Mouse (Mus musculus) liver, adult 2 months (tissue): ENCODE results near the gene Slc51a.

Experiments
- CTCF ChIP-seq: fragments of 200-500 bp; IDR thresholded peaks from 2 replicates; pipeline ENCODE4 v1.5.1; 2011; ENCODE audit warnings: low read depth, low read length, control low read depth
- POLR2A ChIP-seq: fragments of 200-500 bp; IDR thresholded peaks from 2 replicates; pipeline ENCODE4 v1.6.1; 2011; ENCODE audit warnings: low read length, control low read depth; ENCODE audit not compliant: insufficient read depth; ENCODE audit errors: extremely low read depth

- TF ChIP-seq POLR2A: no peak
- TF ChIP-seq CTCF: no peak
Observed at GRCm38 (mm10) chr16:32484431-32484871, 3.2 kb downstream of the Slc51a start.
